Mouse (Mus musculus): ENCODE results near the gene Syndig1l.

Syndig1l gene

DNA sequence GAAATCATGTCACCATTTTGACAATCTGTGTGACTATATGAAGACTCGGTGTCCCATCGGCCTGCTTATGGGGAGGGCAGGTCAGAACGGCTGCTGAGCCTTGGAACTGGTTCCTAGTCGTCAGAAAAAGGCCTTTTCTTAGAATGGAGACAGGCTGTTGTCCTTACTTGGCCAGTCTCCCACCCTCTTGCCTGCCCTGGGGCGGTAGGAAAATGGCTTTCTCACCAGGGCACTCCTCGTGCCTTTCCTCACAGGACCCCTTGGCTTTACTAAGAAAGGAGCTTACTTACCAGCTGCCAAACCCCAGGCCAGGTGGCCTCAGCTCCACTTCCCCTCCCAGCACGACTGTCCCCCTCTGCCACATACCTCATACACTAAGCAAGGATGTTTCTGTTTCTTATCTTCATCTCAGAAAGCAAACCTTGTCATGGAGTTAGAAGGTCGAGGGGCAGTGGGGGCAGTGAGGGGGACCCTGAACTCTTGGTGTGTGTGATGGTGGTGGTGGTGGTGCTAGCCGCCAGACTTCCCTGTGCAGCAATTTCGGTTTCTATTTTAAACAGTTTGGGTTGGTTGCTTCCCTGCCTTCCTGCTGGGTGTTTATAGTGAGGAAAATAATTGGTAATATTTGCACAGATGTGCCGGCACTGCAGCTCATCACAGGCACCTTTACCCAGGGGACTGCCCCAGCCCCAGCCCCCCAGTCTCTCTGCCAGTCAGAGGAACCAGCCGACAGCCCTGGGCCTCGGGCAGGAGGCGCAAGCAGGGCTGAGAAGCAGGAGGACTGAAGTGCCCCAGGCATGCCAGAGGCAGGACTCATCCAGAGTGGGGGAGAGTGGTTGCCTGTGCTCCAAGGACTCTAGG lies 23.7 kb downstream of the Syndig1l start:
- in situ Hi-C loops (cut with MboI, MseI), result loop anchor here in 1 of 2 experiments (25.0 kb wide), 1 partner anchor 1087 kb away; no protein-coding TSS in a partner anchor

DNA sequence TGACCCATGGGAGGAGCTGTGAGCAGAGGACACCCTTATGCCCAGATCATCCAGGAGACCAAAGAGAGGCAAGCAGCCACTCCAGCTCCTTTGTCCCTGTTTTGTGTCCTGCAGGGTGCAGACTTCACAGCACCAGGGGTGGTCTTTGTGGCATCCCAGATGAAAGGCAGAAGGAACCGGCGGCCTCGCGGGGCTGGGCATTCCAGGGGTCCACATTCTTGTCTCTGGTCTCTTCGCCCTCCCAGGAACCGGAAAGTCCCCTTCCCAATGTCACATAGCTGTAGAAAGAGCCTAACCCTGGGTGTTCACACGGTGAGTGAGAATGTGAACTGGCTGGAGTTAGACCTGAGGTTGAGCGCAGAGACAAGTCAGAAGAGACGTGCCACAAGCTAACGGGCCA lies 27.0 kb downstream of the Syndig1l start:
- in situ Hi-C loops (cut with MboI, MseI), result loop anchor here in 1 of 2 experiments (25.0 kb wide), 1 partner anchor 1091 kb away; no protein-coding TSS in a partner anchor

DNA sequence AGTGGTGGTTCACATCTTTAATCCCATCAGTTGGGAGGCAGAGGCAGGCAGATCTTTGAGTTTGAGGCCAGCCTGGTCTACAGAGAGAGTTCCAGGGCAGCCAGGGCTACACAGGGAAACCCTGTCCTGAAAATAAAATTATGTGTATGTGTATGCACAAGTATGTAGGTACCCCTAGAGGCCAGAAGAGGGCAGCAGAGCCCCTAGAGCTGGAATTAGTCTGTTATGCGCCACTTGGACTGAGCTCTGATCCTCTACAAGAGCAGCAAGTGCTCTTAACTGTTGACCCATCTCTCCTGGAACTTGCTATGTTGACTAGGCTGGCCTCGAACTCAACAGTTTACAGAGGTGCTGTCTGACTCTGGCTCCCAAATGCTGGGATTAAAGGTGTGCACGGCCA lies 28.1 kb downstream of the Syndig1l start:
- in situ Hi-C loops (cut with MboI, MseI), result loop anchor here in 1 of 2 experiments (25.0 kb wide), 1 partner anchor 1092 kb away; no protein-coding TSS in a partner anchor

DNA sequence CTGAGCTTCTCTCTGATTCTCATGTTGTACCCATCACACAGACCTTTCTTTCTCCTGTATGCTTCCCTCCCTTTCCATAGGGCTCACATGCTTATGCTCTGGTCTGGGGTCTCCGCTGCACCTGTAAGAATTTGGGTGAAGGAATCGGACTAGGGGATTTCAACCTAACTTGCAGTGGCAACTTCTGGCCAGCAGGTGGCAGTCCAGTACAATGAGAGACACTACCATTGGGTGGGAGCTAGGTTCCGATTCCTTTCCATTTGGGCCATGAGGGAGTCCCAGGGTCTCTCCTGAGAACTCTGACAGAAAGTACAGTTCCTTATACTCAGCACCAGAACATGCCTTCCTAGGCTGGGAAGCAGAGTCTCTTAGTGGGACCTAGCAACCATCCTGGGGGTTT lies 44.7 kb downstream of the Syndig1l start:
- in situ Hi-C loops (cut with MboI, MseI), result loop anchor here (5.0 to 25.0 kb wide), 2 partner anchors 98 to 1108 kb away; no protein-coding TSS in a partner anchor

DNA sequence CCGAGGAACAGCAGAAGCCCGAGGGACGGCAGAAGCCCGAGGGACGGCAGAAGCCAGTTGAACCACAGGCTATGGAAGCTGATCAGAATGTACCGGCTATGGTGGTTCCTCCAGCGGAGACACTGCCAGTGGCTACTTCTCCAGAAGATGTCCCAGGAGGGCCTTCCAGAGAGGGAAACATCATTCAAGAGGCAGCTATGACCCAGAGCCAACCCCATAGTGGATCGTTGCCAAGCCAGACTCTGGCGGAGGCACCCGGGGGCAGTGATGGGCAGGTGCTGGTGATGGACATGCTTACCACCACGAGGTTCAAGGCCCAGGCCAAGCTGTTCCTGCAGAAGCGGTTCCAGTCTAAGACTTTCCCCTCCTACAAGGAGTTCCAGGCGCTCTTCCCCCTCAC lies 48.4 kb downstream of the Syndig1l start:
- in situ Hi-C loops (cut with MboI, MseI), result loop anchor here (5.0 to 25.0 kb wide), 2 partner anchors 102 to 1112 kb away; no protein-coding TSS in a partner anchor

DNA sequence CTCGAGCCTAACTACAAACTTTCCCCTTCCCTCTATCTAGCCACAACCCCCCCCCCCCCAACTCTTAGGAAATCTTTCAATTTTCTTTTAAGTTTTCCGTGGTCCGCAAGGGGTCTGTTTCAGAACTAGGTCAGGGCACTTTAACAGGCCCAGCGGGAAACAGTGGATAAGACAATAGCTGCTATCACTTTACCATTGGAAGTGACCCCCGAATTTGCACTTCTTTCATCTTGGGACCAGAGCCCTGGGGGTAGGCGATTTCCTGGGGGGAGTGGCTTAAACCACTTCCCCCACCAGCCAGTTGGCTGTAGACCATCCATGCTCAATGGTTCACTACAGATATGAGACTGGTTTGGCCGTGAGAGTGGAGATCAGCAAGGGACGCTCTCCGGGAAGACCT lies 58.0 kb downstream of the Syndig1l start, which contains the start of gene Vrtn:
TSS of gene Vrtn (plus strand) at position 366 of the 400 bp plus-strand sequence.
- in situ Hi-C loops (cut with MboI, MseI), result no loop called here

DNA sequence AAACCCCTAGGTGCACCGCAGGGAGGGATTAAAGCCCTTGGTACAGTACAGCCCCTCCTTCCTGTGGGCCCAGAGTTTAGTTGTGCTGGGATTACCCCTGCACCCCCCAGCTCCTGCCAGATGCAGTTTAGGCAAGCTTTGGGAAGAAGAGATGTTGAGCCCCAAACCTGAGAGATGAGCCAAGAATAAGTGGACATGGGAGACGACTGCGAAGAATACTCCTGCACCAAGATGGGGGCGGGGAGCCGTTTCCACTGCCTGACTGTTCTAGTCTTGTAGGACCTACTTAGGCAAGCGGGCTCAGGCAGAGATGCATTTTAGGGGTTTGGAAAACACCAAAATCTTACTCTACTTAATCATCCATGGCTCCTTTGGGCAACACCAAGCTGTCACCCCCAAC lies 58.4 kb downstream of the Syndig1l start:
- in situ Hi-C loops (cut with MboI, MseI), result no loop called here

DNA sequence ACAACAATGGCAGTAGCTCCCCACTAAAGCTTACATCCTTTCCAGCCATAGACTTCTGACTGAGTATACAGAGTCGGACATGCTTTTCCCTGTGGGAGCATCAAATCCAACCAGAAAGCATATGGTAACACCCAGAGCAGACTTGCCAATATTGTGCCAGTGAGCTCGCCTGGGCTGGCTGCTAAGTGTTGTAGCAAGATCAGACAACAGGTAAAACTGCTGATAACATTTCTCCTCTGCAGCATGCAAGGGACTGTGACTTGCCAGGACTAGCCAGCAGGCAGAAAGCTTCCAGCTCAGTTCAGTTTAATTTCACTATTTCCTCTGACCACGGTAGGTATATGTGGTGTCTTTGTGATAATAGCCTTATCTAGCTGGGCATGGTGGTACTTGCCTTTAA lies 66.8 kb downstream of the Syndig1l start:
- in situ Hi-C loops (cut with MboI, MseI), result no loop called here

Data from T-helper 17 cell (primary cell).